Mouse (Mus musculus) erythroid progenitor cell, adult 5-6 weeks (primary cell): ENCODE measurements around the gene Tgfbr1. TPM values are rescaled to one million over a fixed set of nuclear protein-coding genes. Genes with fewer than 3 reads are reported as not detected.
A peak's percentile ranks its signal among the peaks of the same experiment; 100 is the strongest.
"Not testable (repeated sequence)": the region's sequence is repeated elsewhere in the genome, so short reads cannot be mapped to it uniquely, and the experiment has no call there.

Source experiments
- ATAC-seq: replicated peaks from 2 replicates; pipeline ENCODE4 v1.8.0; 2016; ENCODE audit warnings: moderate number of reproducible peaks, mild to moderate bottlenecking, moderate TSS enrichment, inconsistent platforms; ENCODE audit not compliant: poor library complexity, low FRiP score, severe bottlenecking
- total RNA-seq, 2 experiments: library from RNA; stranded (forward) in 1 of 2; stranded (reverse) in 1 of 2; fragments of 150-400 nt in 1 of 2; fragments of 186-747, 209-891 nt in 1 of 2; gene quantifications; 2 replicates each; pipeline versions ENCODE4 v1.2.3 to v1.2.4; 2015 to 2017; ENCODE audit warnings: low replicate concordance in 2 of 2

Tgfbr1 gene
- total RNA-seq, 2 experiments from 2014 or later = 4.6 to 7.5 TPM

DNA sequence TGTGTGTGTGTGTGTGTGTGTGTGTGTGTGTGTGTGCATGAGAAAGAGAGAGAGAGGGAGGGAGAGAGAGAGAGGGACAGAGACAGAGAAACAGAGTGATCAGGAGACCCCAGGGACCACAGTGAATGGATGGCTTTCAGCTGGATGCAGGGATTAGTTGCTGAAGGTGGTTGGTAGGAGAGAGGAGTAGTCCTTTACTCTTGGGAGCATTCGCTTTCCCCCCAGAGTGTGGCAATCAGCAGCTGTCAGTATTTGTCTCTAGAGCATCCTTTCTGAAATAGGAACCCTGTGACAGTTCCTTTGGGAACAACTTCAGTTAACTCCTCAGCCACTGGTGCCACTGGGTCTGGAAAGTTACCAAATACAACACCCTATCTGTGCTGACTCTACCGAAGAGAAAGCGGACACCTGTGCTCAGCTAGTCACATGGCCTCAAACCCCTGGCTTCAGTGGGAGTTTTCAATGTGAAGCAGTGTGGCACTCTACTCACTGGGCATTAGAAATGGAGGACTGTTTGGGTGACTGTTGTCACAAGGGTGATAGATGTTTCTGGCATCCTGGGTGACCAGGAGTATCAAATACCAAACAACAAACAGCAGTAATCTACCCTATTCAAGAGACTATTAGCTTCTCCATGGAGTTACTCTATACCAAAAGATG is 16.0 kb upstream of the Tgfbr1 start:
- ATAC-seq = no peak

DNA sequence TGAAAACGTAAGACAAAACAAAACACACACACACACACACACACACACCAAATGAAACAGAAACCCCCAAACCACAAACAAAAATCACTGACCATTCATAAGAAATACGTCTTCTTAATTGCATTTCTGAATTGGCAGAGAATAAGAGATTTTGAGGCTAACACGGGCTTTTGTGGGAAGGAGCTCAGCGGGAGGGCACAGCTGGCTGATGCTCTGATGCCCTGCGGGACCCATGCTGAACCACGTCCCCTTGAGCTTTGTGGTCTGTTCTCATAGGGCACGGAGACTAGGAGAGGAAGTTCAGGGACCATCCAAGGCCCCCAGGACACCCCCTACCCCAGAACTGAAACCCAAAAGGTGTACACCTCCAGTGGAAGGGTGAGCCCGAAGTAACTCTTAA is 10.4 kb upstream of the Tgfbr1 start:
- ATAC-seq = no peak

DNA sequence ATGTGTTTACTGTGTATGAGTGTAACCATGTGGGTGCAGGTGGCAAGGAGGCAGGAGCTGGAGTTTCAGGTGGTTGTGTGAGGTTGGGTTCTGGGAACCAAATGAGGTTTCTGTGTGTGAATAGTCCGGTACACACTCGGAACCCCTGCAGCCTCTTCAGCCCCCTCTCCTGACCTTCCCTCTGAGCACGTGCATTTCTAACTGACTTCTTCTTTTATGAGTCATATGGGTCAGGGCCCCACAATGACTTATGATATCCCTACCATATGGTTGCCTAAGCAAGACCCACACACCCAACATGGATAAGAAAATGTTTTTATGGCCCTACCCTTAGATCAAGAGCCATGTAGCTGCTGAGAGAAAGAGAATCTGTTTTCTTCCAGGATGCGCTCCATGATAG is 6.0 kb upstream of the Tgfbr1 start:
- ATAC-seq = no peak

DNA sequence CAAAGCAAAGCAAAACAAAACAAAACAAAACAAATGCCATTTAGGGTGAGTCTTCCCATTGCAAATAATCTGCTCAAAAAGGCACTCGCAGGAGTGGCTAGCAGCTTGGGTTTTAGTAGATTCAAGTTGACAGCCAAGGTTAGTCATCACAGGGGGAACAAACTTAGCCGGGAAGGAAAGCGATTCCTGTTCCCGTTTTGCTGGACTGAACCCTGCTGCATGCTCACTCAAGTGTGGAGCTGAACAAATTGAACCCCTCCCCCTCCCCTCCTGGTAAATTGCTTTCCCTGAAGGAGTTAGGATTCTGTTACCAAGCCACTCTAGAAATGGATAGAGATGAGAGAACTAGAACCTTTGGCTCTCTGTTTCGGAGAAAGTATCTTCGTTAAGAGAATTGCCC is 3.3 kb upstream of the Tgfbr1 start:
- no peak for ATAC-seq

DNA sequence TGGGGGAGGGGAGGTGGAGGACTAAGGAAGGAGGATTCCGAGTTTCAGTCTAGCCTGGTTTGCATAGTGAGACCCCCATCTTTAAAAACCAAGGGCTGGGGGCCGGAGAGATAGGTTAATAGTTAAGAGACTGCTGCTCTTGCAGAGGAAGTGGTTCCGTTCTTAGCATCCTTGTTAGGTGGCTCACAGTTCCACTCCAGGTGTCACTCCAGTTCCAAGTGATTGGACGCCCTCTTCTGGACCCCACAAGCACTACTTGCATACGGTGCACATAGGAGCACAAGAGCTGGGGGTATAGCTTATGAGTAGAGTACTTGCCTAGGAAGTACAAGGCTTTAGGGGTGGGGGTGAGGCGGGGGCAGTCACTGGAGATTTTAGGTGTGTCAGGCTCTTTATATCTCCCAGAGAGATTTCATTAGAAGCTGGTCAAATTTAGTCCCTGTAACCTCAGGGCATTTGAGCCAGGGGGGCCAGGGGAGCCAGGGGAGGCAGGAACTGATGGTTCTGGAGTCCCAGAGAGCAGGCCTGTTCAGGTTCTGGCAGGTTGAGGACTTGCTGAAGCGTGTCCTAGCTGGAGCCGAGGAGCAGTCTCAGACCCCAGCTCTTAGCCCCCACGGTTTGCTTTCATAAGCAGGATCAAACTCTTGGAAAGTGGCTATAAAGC is 1.5 kb upstream of the Tgfbr1 start:
- ATAC-seq = 0 out of 2 replicates have a peak, but pooled peaks have one; percentile 11

DNA sequence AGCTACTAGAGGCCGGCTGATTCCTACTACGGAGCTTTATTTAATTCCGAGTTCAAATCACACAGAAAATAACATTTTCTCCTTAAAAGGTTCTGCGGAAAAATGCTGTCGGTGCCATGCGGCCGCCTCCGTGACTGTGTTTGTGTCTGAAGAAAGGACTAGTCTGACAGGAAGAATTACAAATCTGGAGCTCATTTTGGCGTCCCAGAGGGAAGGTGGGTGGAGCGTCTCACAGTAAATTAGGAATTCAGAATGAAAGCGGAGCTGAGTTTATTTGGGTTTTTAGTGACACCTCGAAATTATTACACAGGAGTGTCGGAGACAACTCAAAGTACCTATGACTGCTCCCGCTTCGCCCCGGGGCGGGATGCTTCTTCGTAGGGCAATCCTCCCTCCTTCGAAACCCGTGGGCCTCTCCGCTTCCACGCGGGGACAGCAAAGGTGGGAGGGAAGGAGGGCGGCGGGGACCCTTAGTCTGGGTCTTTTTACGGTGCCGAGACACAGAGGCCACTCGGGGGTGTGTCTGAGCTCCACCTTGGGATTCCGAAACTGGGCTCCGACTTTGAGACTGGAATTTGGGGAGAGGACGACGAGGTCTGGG is 861 bp upstream of the Tgfbr1 start:
- peak; percentile 8; the same call in 1 of the 2 replicates for ATAC-seq

DNA sequence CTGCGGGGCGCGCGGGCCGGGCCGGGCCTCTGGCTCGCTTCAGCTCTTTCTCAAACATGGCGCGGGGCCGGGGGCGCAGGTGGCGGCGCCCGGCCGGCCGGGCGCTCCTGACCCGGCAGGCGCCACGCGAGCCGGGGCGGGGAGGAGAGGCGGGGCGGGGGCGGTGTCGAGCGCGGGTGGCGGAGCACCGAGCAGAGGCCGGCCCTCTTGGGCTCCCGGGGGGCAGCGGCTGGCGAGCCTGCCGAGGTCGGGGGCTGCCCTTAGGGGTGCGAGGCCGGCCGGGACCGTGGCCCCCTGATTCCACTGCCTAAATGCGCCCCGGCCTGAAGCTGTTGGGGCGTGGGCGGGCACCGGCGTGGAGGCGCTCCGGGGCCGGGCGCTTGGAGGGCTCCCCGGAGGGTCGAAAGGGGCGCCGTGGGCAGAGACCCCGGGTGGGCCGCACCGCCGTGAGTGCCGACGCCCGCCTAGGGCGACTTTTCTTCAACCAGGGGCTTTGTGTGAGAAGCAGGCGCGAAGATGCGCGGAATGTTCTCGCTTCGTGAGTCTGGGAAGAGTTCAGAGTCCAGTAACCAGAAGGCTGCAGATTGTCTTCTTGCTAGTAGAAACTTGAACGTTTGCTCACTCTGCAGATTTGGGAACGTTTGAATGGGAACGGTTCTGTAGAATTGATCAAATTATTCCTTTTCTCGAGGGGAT is 542 bp downstream of the Tgfbr1 start:
- ATAC-seq = peak; percentile 35; the same call in 1 of the 2 replicates

DNA sequence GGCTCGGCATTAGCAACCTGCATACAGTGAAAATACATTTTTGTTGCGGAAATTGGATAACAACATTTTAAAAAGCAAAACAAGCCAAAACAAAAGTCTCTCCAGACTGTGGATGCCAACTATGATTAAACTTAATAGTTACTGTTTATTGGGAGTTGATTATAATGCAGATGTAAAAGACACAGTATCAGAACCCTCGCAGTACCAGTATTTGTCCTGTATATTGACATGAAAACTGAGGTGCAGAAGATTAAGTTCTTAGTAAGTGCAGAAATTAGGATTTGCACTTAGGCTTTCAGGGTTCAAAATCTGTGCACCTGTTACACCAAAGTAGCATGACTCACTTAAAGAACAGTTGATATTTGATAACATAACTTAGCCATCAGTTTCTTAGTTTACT is 1.3 kb downstream of the Tgfbr1 start:
- no peak for ATAC-seq

DNA sequence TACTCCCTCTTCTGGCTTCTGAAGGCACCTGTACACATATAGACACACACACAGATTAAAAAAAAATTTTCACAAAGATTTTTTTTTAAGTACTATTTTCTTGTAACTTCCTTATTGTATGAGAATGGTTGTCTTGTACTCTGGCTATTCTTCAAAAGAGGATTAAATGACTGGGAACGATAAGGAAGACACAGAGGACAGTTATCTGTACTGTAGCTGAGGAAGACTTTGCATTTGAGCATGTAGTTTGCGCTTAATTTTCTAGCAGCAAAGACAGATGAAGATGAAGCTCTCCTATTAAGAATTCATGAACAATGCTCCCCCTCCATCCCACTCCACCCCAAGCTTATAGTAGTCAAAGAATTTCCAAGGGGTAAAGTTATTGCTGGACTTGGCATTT is 9.6 kb downstream of the Tgfbr1 start:
- no peak for ATAC-seq

DNA sequence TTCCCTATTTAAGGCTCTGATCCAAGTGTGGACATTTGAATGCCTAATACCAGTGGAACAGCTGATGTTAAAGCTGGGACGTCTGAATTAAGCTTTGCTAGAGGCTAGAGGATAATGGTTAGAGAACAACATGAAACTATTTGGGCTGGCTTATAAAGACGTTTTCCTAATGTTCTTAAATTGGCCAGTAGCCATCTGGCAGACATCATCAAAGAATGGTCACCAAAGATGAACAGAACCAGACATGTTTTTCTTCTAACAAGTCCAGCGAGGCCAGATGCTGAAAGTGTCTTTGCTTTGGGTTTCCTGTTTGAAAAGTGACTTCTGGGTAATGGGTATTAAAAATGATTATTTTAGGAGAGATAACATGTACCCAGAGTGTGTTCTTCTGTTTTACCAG is 10.1 kb downstream of the Tgfbr1 start:
- no peak for ATAC-seq

DNA sequence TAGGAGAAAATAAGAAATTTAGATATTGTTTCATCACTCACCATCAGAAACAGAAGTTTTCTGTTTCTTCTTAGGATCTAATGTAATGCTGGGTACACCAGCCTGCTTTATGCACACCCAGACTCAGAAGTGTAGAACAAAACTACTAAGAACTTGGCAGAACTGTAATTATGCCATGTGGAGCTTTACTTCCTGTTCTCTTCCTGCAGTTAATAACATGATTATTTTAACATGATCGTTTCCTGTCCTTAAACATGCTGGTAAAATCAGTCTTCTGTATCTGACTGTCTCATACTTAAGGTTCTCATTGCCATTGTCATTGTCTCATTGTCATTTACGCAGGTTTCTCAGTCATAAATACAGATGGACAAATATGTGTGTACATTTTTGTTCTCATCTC is 15.7 kb downstream of the Tgfbr1 start:
- ATAC-seq = no peak

DNA sequence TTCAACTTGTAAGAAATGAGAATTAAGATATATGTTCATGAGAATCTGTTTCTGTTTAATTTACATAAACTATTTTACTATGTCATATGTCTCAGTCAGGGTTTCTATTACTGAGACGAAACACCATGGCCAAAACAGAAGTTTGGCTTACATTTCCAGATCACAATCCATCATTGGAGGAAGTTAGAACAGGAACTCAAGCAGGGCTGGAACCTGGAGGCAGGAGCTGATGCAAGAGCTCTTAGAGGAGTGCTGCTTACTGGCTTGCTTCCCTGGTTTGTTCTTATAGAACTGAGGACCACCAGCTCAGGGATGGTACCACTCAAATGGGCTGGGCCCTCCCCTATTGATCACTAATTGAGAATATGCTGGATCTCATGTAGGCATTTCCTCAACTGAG is 25.7 kb downstream of the Tgfbr1 start:
- ATAC-seq = no peak

DNA sequence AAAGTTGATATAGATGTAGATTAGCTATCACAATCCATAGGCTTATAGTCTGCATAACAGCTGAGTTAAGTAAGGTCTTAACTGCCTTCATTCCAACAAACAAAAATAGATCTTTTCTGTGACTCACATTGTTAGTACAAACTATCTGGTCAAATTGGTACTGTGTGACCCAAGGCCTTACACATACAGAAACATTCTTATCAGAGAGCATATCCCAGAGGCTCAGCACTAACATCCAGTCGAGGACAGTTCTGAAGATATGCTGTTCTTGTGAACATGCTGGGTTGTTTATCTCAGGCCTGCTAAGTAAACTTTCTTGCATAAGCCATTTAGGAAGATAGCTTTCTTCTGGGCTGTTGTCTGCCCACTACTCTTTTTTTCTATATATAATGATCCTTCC is 29.4 kb downstream of the Tgfbr1 start:
- ATAC-seq = 0 out of 2 replicates have a peak, but pooled peaks have one; percentile 25

DNA sequence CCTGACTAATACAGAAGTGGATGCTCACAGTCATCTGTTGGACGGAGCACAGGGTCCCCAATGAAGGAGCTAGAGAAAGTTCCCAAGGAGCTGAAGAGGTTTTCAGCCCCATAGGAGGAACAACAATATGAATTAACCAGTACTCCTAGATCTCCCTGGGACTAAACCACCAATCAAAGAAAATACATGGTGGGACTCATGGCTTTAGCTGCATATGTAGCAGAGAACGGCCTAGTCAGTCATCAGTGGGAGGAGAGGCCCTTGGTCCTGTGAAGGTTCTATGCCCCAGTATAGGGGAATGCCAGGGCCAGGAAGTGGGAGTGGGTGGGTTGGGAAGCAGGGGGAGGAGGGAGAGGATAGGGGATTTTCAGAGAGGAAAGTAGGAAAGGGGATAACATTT is 38.9 kb downstream of the Tgfbr1 start:
- not testable (repeated sequence) for ATAC-seq

DNA sequence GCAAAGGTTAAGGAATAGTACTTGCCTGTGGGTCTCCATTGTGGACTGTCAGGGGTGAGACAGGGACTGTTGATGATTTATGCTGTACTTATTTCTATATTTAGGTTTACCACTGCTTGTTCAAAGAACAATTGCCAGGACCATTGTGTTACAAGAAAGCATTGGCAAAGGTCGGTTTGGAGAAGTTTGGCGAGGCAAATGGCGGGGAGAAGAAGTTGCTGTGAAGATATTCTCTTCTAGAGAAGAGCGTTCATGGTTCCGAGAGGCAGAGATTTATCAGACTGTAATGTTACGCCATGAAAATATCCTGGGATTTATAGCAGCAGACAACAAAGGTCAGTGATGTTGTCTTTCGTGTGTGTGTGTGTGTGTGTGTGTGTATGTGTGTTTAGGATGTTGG is 43.2 kb downstream of the Tgfbr1 start:
- no peak for ATAC-seq

DNA sequence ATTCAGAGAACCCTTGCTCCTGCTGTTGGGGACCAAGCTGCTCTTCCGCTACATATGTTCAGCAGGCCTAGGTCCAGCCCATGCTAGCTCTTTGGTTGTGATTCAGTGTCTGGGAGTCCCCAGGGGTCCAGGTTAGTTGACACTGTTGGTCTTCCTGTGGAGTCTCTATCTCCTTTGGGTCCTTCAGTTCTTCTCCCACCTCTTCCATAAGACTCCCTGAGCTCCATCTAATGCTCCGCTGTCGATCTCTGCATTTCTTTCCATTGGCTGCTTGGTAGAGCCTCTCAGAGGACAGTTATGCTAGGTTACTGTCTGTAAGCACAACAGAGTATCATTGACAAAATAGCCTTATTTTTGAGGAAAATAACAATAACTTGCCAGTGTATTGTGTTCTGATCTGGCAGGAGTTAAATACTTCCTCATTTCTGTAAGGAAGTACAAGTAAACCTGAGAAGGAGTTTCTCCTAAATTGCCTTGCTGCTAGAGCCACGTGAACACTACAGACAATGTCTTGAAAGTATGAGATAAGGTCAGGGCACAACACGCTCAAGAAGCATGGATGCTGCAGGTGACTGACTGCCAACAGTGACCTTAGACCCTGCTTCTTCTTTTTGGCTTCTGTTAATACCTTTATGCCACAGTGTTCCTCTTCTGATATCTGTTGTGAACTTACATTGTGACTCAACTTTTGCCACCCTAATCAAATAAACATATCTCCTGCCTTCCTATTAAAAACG is 45.1 kb downstream of the Tgfbr1 start:
- no peak for ATAC-seq

DNA sequence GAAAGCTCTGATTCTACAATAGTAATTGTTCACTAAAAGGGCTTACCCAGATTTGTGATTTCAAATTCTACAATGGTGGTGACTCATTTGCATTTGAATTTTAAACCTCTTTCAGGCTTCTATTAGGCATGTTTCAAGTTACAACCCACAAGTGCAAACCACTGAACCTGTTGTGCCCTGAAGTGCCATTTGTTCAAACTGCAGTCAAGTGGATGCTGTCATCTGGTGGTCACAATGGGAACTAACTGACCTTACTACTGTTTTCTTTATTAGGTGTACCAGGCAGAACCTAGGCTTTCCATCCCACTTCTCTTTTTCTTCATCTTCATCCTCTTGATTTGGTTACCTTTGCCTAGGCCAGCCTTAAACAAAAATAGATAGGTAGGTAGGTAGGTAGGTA is 46.8 kb downstream of the Tgfbr1 start:
- ATAC-seq = no peak

DNA sequence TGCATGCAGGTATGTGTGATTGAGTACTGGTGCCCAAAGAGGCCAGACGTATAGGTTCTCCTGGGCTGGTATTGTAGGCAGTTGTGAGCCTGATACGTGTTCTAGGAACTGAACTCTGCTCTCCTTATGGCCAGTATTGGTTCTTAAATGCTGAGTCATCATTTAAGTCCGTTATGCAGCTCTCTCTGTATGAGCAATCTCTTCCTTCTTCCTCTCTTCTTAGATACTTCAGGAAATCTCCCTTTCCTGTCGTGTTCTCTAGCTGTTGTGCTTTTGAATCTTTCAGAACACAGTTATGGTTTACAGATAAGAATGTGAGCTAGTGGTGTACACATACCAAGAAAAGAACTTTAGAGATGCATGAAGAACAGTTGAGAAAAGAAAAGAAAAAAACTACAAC is 47.3 kb downstream of the Tgfbr1 start:
- no peak for ATAC-seq

DNA sequence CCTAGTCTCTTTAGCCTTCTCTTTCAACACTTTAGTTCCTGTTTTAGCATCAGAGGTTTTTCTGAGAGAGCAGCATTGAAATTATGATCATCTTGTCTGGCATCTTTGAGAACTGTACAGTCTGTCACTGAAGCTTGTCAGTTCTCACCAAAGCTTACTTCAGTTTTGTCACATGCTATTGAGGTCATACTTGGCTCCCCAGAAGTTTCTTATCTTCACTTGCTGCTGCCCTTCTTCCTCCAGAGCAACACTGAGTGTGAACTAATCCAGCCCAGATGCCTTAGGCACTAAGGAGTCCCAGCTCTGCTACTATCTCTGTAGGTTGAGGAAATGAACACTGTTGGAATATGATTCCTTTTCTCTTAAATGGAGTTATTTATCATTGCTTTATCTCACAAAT is 49.2 kb downstream of the Tgfbr1 start:
- no peak for ATAC-seq

DNA sequence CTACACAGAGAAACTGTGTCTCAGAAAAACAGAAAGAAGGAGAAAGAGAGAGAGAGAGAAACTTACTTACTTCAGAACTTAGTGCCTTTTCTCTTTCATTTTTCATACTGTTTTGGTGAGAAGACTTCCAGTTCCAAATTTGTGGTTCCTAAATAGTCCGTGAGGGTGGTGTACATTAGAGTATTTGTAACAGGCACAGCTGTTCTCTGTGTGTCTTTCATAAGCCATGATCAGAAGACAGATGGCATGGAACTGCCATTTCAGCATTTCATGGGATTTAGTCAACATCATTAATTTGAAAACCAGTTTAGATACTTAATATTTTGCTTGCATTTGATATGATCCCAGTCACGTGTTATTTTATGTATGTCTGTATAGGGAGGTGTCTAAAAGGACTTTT is 51.5 kb downstream of the Tgfbr1 start:
- no peak for ATAC-seq
